Mouse (Mus musculus): ENCODE results near the gene Lenep.

DNA sequence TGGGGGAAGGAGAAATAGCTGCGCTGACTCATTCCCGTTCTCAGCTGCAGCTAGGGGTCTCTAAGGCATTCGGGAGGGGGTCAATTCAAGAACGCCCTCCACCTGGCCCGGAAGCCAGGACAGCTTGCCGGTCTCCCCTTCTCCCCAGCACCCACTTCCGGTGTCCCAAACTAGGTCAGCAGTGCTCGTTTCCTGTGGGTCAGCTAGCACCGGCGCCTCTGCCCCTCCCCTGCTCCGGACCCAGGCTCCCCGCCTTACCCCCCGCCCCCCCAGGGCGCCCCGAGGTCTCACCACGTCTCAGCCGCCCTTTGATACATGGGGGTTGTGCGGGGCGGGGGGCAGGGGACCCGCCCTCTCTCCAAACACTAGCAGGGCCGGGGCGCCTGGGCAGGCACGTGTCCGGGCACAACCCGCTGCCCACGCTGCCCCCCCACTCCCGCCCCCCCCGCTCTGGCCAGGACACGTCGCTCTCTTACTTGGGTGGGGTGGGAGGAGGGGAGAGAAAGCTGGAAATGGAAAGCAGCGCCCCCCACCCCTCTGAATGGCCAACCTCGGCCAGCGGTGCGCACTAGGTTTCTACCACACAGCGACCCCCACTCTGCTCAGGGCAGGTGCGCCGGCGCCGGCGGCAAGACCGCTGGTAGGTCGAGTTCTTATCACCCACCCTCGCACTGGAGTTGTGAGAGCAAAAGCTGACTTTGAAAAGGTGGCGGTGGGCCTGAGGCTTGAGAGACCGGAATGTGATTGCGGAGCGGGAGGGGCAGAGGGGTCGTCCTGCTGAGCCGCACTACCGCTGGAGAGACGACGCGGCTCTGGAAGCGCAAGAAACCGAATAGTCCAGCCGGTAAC lies 10.7 kb downstream of the Lenep start:
- no peak for TF ChIP-seq SMC3 (IDR thresholded peaks at IDR 0.05; ENCODE audit: low read depth, low read length)
- peak; percentile 71 for TF ChIP-seq SIN3A (IDR thresholded peaks at IDR 0.05; ENCODE audit: low read length)
- no peak for TF ChIP-seq CTCF (IDR thresholded peaks at IDR 0.05 in 2 of 3, conservative IDR thresholded peaks at IDR 0.05 in 1 of 3; ENCODE audit: control insufficient read depth in 1 of 3, insufficient read depth in 1 of 3, low read depth in 2 of 3, low read length in 3 of 3, poor library complexity in 1 of 3, severe bottlenecking in 1 of 3)
- 0 out of 2 replicates have a peak, but pooled peaks have one; percentile 2 for TF ChIP-seq USF1 (IDR thresholded peaks at IDR 0.05; ENCODE audit: low read depth, low read length)
- peak; percentile 31 for TF ChIP-seq NELFE (IDR thresholded peaks at IDR 0.05; ENCODE audit: low read depth, low read length)
- peak; percentile 42; the same call in 1 of the 2 replicates for TF ChIP-seq MAX (IDR thresholded peaks at IDR 0.05; ENCODE audit: low read length)
- no peak for TF ChIP-seq CHD2 (IDR thresholded peaks at IDR 0.05; ENCODE audit: low read length)
- TF ChIP-seq USF2 (IDR thresholded peaks at IDR 0.05; ENCODE audit: borderline replicate concordance in 1 of 2, insufficient read depth in 1 of 2, low read depth in 1 of 2, low read length in 2 of 2): no peak
